Mouse (Mus musculus) ES-Bruce4 (cell line): ENCODE results near the gene Fbln2.

ENCODE experiments used
- CTCF ChIP-seq: IDR thresholded peaks from one replicate; pipeline ENCODE4 v1.8.1; 2011; ENCODE audit warnings: low read depth, low read length
- EP300 ChIP-seq: IDR thresholded peaks from 2 replicates; pipeline ENCODE4 v1.6.1; 2011; ENCODE audit warnings: low read depth, low read length; ENCODE audit not compliant: insufficient read depth
- POLR2A ChIP-seq: IDR thresholded peaks from one replicate; pipeline ENCODE4 v1.8.1; 2011; ENCODE audit warnings: low read length; ENCODE audit not compliant: insufficient read depth

GRCm38 (mm10) chr6:91215454-91215853 is 3.2 kb downstream of the Fbln2 start:
- TF ChIP-seq CTCF: no peak
- no peak for TF ChIP-seq EP300
- no peak for TF ChIP-seq POLR2A
